Mouse (Mus musculus): ENCODE results near the gene Elovl6.

GRCm38 (mm10) chr3:129566013-129566412, 33.9 kb downstream of the Elovl6 start:
- TF ChIP-seq CTCF (conservative IDR thresholded peaks at IDR 0.05; ENCODE audit: low read length) (no peak), POU5F1 (IDR thresholded peaks at IDR 0.05; ENCODE audit: borderline replicate concordance, low read length) (no peak)
